Mouse (Mus musculus): ENCODE measurements around the gene Gltpd2. TPM values are rescaled to one million over a fixed set of nuclear protein-coding genes. Genes with fewer than 3 reads are reported as not detected.
A peak's percentile ranks its signal among the peaks of the same experiment; 100 is the strongest.
"Not testable (repeated sequence)": the region's sequence is repeated elsewhere in the genome, so short reads cannot be mapped to it uniquely, and the experiment has no call there.

Gltpd2 gene
- polyA plus RNA-seq, 1 experiment from 2014 or later = 17.5 TPM

DNA sequence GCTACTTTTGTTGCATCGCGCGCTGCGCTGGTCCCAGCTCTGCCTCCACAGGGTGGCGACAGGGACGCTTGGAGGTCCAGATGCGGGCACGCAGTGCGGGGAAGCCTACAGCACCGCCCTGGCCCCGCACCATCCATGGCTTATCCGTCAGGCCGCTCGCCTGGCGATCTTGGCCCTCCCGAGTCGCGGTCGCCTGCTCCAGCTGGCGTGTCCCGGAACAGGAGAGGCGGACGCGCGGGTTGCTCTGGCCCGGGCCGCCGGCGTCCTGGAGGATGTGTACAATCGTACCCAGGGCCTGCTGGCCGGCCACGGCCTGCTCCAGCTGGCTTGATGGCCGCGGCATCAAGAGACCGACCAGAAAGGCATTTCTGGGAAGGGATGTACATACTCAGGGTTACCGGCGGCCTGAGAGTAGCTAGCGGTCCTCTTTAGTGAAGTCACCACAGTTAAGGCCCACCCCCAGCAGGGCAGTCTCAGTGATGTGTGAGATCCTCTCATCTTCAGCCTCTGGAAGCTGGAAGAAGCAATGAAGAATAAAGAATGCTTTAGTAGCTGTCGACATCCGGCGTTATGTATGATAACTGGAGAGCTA is 1.3 kb downstream of the Gltpd2 start:
- Histone ChIP-seq H3K9me3 (replicated peaks) (no peaks in the 10 kb centered on the region), H3K27me3 (replicated peaks) (peaks cover 26% of the 10 kb centered on the region), H3K4me2 (peak overlapping the region; percentile 56), H3K9ac (peak overlapping the region; percentile 36), H3K4me1 (peaks cover 39% of the 10 kb centered on the region), H3K27ac (peak overlapping the region; percentile 69), H3K36me3 (no peaks in the 10 kb centered on the region), H3K4me3 (peak overlapping the region; percentile 41)
- ATAC-seq = no peak
- 22% methylated on average over 41 of the region's 41 CpGs for WGBS (ENCODE audit: insufficient replicate concordance)

DNA sequence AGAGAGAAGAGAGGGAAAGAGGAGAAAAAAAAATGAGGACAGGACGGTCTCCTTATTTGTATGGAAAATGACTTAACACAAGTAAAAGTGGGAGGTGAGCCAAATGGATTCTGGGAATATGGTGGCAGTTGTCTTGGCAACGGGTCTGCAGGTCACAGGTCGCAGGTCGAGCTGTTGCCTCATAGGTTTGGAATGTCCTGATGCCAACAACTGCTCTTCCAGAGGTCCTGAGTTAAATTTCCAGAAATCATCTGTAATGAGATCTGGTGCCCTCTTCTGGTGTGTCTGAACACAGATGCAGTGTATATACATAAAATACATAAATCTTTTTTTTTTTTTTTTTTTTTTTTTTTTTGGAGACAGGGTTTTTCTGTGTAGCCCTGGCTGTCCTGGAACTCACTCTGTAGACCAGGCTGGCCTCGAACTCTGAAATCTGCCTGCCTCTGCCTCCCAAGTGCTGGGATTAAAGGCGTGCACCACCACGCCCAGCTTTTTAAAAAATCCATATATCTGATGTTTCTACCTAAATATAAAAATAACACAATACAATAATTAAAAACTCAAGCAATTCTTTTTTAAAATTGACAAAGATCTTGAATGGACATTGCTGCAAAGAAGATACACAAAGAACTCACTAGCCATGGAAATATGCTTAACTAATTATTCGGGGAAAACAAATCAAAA is 4.5 kb downstream of the Gltpd2 start:
- H3K9ac ChIP-seq; H3K4me2 ChIP-seq; H3K9me3 ChIP-seq (replicated peaks); ATAC-seq; H3K4me3 ChIP-seq; H3K27ac ChIP-seq: not testable (repeated sequence)
- WGBS (ENCODE audit: insufficient replicate concordance) = 77% methylated on average over 8 of the region's 8 CpGs
- peaks cover 26% of the 10 kb centered on the region for H3K27me3 ChIP-seq (replicated peaks)
- peaks cover 24% of the 10 kb centered on the region for H3K36me3 ChIP-seq
- H3K4me1 ChIP-seq = peaks cover 41% of the 10 kb centered on the region

DNA sequence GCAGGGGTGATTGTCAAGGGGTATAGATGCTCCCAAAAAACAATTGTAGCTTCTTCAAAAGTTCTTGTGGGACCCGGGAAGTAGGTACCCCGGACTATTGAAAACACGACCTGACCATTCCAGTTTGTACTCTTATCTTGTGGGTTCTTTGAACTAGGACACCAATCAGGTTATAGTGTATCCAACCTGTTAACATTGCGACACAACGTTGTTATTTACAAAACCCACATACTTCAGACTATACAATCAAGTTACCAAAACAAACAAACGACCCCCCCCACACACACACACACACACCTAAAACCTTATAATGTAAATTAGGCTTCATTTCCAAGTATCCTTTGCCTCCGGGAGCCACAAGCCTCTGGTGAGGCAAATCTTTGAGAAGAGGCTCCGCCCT is 5.8 kb downstream of the Gltpd2 start:
- 2% methylated on average over 8 of the region's 8 CpGs for WGBS (ENCODE audit: insufficient replicate concordance)
- Histone ChIP-seq H3K9me3 (replicated peaks) (no peaks in the 10 kb centered on the region), H3K4me3 (peak overlapping the region; percentile 86), H3K4me2 (peak overlapping the region; percentile 75), H3K9ac (peak overlapping the region; percentile 29), H3K36me3 (peaks cover 32% of the 10 kb centered on the region), H3K27me3 (replicated peaks) (peaks cover 18% of the 10 kb centered on the region), H3K4me1 (peaks cover 29% of the 10 kb centered on the region), H3K27ac (no peak overlapping the region)
- peak; percentile 38 for ATAC-seq

DNA sequence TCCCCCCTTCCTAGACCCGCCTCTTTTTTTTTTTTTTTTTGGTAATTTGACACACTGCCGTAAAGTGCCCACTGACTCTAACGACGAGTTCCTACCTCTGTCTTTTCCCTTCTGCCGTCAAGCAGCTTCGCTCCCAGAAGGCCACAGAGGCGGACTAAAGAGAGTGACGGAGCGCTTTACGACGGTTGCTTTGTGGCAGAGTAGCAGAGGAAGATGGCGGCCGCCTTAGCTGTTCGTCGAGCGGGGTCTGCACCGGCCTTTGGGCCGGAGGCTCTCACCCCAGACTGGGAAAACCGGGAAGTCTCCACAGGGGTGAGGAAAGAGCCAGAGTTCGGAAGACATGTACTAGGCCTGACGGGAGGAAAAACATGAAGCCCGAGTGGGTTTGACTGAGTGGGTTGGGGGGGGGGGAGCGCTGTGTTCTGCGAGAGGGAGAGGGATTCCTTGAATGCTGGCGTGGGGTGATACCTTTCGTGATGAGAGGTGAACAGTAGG is 6.2 kb downstream of the Gltpd2 start, which contains the start of gene Psmb6:
Gene Psmb6, plus strand, starts transcription at position 184 of the 495 bp plus-strand sequence.
- WGBS (ENCODE audit: insufficient replicate concordance) = 0% methylated on average over 25 of the region's 26 CpGs

DNA sequence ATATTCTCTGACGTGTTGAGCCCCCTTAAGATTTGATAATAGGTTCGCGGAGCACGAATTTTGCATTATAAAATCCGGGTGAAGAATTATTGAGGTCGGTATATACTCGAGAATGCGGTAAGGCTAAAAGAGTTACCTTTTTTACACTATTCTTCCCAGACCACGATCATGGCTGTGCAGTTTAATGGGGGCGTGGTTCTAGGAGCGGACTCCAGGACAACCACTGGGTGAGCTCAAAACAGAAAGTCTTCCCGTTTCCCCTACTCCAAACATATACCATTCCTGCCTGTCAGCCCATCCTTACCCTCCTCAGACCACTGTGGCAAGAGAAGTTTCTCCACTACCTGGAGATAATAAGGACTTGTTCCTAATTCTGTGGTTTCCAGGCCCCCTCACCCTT is 6.7 kb downstream of the Gltpd2 start:
- peak overlapping the region; percentile 86 for H3K4me3 ChIP-seq
- ATAC-seq = no peak
- peak overlapping the region; percentile 75 for H3K4me2 ChIP-seq
- peaks cover 9% of the 10 kb centered on the region for H3K27me3 ChIP-seq (replicated peaks)
- WGBS (ENCODE audit: insufficient replicate concordance) = 2% methylated on average over 12 of the region's 12 CpGs
- H3K36me3 ChIP-seq = peaks cover 32% of the 10 kb centered on the region
- H3K9me3 ChIP-seq (replicated peaks) = no peaks in the 10 kb centered on the region
- peaks cover 23% of the 10 kb centered on the region for H3K4me1 ChIP-seq
- H3K9ac ChIP-seq = peak overlapping the region; percentile 86
- H3K27ac ChIP-seq = peak overlapping the region; percentile 69; the same call in 1 of the 2 replicates

More for the DNA sequence above, 6.2 kb downstream of the Gltpd2 start, which contains the start of gene Psmb6:
- Histone ChIP-seq H3K4me1 (peaks cover 24% of the 10 kb centered on the region), H3K9ac (peak within 1 kb of the TSS; percentile 86), H3K9me3 (replicated peaks) (no peaks in the 10 kb centered on the region), H3K36me3 (peaks cover 32% of the 10 kb centered on the region), H3K4me2 (peak within 1 kb of the TSS; percentile 75), H3K27me3 (replicated peaks) (peaks cover 14% of the 10 kb centered on the region), H3K4me3 (peak within 1 kb of the TSS; percentile 86), H3K27ac (peak within 1 kb of the TSS; percentile 69)
- peak; percentile 89 for ATAC-seq

DNA sequence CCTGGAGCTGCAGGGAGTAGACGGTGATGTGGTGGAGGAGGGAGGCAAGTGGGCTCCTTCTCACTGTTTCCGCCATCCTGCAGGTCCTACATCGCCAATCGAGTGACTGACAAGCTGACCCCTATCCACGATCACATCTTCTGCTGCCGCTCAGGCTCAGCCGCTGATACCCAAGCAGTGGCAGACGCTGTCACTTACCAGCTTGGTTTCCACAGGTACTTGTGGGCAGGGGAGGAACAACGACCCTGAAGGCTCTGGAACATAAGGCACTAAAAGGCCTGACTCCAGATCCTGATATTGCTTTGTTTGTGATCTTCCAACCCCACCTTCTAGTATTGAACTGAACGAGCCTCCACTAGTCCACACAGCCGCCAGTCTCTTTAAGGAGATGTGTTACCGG is 7.2 kb downstream of the Gltpd2 start:
- 75% methylated on average over 12 of the region's 12 CpGs for WGBS (ENCODE audit: insufficient replicate concordance)
- Histone ChIP-seq H3K4me2 (peak overlapping the region; percentile 75), H3K4me3 (peak overlapping the region; percentile 86), H3K9ac (peak overlapping the region; percentile 86), H3K27ac (no peak overlapping the region), H3K27me3 (replicated peaks) (peaks cover 5% of the 10 kb centered on the region; the same call in 1 of the 2 replicates), H3K36me3 (peaks cover 32% of the 10 kb centered on the region), H3K9me3 (replicated peaks) (no peaks in the 10 kb centered on the region), H3K4me1 (peaks cover 23% of the 10 kb centered on the region)
- ATAC-seq = no peak

DNA sequence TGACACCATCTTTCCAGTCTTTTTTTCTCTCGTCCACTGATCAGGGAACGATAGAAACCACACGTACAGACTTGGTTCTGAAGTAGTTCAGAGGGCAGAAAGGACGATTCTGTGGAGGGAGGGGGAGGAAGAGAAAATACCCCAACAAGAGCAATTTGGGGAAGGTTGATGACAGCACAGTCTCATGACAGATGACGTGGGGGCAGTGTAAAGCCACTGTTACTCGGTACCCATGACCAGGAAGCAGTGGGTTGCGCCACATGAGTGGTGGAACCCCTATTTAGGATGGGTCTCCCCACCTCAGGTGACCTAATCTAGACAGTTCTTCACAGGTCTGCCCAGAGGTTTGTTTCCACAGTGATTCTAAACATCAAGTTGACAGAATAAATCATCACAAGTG is 9.6 kb downstream of the Gltpd2 start:
- Histone ChIP-seq H3K4me3 (no peak overlapping the region), H3K9ac (no peak overlapping the region), H3K36me3 (peaks cover 32% of the 10 kb centered on the region), H3K27me3 (replicated peaks) (no peaks in the 10 kb centered on the region), H3K27ac (no peak overlapping the region), H3K4me1 (peaks cover 23% of the 10 kb centered on the region), H3K9me3 (replicated peaks) (no peaks in the 10 kb centered on the region), H3K4me2 (no peak overlapping the region)
- ATAC-seq = no peak
- WGBS (ENCODE audit: insufficient replicate concordance) = 73% methylated on average over 7 of the region's 7 CpGs

DNA sequence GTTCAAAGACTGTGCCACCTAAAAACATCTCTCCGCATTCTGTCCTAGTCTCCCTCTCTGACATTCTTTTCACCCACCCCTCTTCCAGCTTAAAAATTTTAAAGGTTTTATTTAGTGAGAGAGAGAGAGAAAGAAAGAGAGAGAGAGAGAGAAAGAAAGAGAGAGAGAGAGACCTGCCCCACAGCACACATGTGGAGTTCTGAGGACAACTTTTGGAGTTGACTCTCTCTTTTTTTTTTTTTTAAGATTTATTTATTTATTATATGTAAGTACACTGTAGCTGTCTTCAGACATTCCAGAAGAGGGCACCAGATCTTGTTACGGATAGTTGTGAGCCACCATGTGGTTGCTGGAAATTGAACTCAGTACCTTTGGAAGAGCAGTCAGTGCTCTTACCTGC is 12.1 kb downstream of the Gltpd2 start:
- 66% methylated on average over 2 of the region's 2 CpGs for WGBS (ENCODE audit: insufficient replicate concordance)

DNA sequence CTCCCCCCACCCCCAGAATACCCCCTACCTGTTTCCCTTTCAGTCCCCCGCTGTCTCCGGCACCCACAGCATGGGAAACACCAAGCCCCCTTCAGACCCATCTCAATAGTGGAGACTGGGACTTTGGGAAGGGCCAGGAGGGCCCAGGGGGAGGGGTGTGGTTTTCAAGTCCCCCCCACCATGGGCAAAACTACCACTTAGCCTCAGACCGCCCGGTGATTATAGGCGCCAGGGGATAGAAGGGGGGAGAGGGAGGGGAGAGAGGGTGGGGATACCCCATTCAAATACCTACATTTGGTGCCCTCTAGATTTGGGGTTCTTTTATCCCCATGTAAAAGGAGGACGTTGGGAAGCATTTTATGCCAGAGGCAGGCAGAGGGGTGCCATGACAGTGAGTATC is 13.8 kb downstream of the Gltpd2 start, which contains the start of gene Gm40193:
Gene Gm40193, minus strand, starts transcription at position 101 of the 400 bp plus-strand sequence.
- no peak within 1 kb of the TSS for H3K4me3 ChIP-seq
- no peaks in the 10 kb centered on the region for H3K27me3 ChIP-seq (replicated peaks)
- no peak within 1 kb of the TSS for H3K27ac ChIP-seq
- no peak within 1 kb of the TSS for H3K4me2 ChIP-seq
- H3K4me1 ChIP-seq = no peaks in the 10 kb centered on the region
- 78% methylated on average over 6 of the region's 6 CpGs for WGBS (ENCODE audit: insufficient replicate concordance)
- H3K9me3 ChIP-seq (replicated peaks) = no peaks in the 10 kb centered on the region
- no peak for ATAC-seq
- no peak within 1 kb of the TSS for H3K9ac ChIP-seq
- peaks cover 14% of the 10 kb centered on the region for H3K36me3 ChIP-seq

More for the DNA sequence above, 12.1 kb downstream of the Gltpd2 start:
- H3K27ac ChIP-seq; ATAC-seq; H3K9ac ChIP-seq; H3K4me2 ChIP-seq; H3K27me3 ChIP-seq (replicated peaks); H3K9me3 ChIP-seq (replicated peaks); H3K4me3 ChIP-seq: not testable (repeated sequence)
- peaks cover 32% of the 10 kb centered on the region for H3K36me3 ChIP-seq
- peaks cover 12% of the 10 kb centered on the region for H3K4me1 ChIP-seq

DNA sequence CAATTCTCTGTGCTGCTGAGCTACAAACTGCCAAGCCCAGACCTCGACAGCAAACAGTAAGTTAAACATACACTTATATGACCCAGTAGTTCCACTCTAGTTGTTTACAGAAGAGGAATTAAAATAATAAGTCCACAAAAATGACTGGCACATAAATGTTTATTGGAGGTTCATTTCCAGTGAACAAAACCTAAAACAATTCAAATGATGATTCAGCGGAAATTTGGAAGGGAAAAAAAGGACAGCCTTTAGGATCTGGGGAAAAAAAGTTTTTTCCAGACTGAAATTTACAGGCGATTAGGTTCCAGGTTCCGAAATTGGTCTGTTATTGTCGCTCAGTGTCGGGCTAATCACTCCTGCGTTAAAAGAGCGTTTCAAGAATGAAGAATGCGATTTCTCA is 20.4 kb downstream of the Gltpd2 start:
- ATAC-seq = no peak
- Histone ChIP-seq H3K9ac (peak overlapping the region; percentile 58; the same call in 1 of the 2 replicates), H3K4me2 (peak overlapping the region; percentile 81), H3K4me1 (peaks cover 10% of the 10 kb centered on the region), H3K27me3 (replicated peaks) (peaks cover 54% of the 10 kb centered on the region), H3K4me3 (peak overlapping the region; percentile 62), H3K9me3 (replicated peaks) (no peaks in the 10 kb centered on the region), H3K36me3 (no peaks in the 10 kb centered on the region), H3K27ac (no peak overlapping the region)
- 22% methylated on average over 9 of the region's 9 CpGs for WGBS (ENCODE audit: insufficient replicate concordance)

DNA sequence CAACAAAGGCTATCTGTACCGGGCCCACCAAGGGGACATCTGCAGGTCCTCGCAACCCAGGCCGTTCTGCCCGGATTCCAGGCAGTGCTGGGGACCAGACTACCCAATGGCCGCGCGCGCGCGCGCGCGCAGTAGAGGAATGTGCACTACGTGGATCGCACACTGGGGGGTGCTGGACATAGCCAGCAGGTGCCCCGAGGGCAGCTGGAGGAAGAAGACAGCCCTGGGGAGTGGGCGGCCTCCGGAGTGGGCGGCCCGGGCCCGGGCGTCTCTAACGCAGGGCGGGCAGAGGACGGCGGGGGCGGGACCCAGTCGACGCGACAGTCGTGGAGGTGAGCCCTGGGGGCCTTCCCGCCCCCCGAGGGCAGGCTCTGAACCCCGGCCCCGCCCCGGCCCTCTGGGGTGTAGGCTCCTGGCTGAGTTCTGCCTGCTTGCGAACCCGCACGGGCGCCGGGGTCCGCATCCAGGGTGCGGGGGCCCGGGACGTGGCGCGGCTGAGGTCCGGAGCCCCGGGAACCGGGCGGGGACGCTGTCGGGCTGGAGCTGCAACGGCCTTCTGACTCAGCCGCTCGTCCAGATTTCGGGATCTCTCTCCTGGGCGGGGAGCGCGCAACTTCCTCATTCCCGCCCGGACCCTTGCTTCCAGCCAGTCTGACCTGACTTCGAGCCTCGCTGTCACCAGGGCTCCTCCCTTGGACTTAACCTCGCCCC is 21.0 kb downstream of the Gltpd2 start, which contains the start of gene Pld2:
Gene Pld2, plus strand, starts transcription at position 188 of the 711 bp plus-strand sequence.
- Histone ChIP-seq H3K36me3 (no peaks in the 10 kb centered on the region), H3K27ac (no peak within 1 kb of the TSS), H3K9ac (peak within 1 kb of the TSS; percentile 58), H3K9me3 (replicated peaks) (no peaks in the 10 kb centered on the region), H3K4me2 (peak within 1 kb of the TSS; percentile 81), H3K27me3 (replicated peaks) (peaks cover 54% of the 10 kb centered on the region), H3K4me3 (peak within 1 kb of the TSS; percentile 62), H3K4me1 (peaks cover 10% of the 10 kb centered on the region)
- peak; percentile 89 for ATAC-seq
- under 1% methylated on average over 65 of the region's 65 CpGs for WGBS (ENCODE audit: insufficient replicate concordance)
